Mouse (Mus musculus) left cerebral cortex, postnatal 4 days (tissue): ENCODE results near the gene Chst8. TPM values are rescaled to one million over a fixed set of nuclear protein-coding genes. Genes with fewer than 3 reads are reported as not detected.

Experiments used
- DNase-seq: peaks from one replicate; pipeline ENCODE4 v3.0.0-alpha.2; 2022
- intact Hi-C: fragments of 180-260 bp; cut with DNase I; formaldehyde crosslinking; loops from one replicate; pipeline ENCODE4 v1.15.1; 2025
- total RNA-seq, 2 experiments: library from RNA; stranded (reverse); gene quantifications; 2 replicates each; pipeline ENCODE4 v1.2.3; 2021

Gene Chst8
- total RNA-seq, 2 experiments from 2014 or later = 13.4 to 14.4 TPM

- peak; percentile 82 for DNase-seq
- intact Hi-C loops = loop anchor here (2.0 to 10.0 kb wide), 3 partner anchors 41 to 589 kb away; no protein-coding TSS in a partner anchor
Measured at GRCm38 (mm10) chr7:34675831-34676514, 136.5 kb downstream of the Chst8 start.

DNA sequence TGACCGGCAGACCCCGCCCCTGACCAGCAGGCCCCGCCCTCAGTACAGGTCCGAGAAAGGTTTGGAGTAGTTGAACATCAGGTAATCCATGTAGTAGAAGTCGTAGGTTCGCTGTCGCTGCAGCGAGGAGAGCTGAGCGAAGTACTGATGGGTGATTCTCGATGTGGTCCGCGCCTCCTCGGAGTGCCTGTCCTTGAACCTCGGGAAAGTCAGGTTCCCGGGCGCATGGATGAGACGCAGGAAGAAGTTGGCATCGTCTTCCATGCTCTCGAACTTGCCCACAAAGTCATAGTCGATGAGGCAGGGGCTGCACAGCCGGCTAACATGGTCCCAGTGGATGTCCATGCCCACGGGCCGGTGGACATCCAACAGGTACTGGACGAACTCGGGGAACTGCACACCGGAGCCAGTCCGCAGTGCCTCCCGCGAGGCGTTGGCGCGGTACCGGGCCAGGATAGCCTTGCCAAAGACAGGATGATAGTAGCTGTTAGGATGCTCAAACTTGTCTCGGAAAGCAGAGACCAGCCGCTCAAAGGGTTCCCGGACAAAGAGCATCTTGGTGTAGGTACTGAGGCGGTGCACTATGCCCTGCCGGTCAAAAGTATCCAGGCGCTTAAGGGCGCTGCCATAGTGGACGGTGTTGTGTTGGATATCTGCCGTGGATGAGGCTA is 137.3 kb downstream of the Chst8 start:
- DNase-seq = no peak
- intact Hi-C loops = loop anchor here (5.0 to 10.0 kb wide), 2 partner anchors 42 to 590 kb away; no protein-coding TSS in a partner anchor

GRCm38 (mm10) chr7:34672916-34673315 is 139.6 kb downstream of the Chst8 start:
- peak; percentile 54 for DNase-seq
- intact Hi-C loops = loop anchor here (1.0 to 10.0 kb wide), 2 partner anchors 266 to 592 kb away; no protein-coding TSS in a partner anchor

GRCm38 (mm10) chr7:34671911-34672310 is 140.6 kb downstream of the Chst8 start:
- intact Hi-C loops = loop anchor here (1.0 to 10.0 kb wide), 3 partner anchors 257 to 593 kb away; no protein-coding TSS in a partner anchor
- peak; percentile 93 for DNase-seq

- intact Hi-C loops = loop anchor here (2.0 to 10.0 kb wide), 2 partner anchors 256 to 594 kb away; no protein-coding TSS in a partner anchor
- no peak for DNase-seq
Measured at GRCm38 (mm10) chr7:34670778-34671177, 141.7 kb downstream of the Chst8 start.

DNA sequence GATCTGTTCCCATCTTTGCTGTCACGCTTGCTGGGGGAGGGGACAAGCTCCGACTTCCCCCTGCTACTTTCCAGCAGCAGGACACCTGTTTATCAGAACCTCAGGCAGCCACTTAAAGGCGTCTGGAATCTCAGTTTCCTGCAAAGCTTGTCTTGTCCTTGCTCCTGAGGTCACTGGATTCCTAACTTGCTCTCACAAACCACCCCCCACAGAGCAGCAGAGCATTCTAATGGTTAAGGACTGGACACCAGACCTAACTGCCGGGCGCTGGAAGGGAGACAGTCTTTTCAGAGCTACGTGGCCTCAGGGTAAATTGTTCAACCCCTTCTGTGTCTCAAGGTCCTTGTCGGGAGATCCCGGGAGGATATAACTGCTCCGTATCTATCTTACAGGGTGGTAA is 143.2 kb downstream of the Chst8 start:
- intact Hi-C loops = no loop called here
- DNase-seq = no peak

DNA sequence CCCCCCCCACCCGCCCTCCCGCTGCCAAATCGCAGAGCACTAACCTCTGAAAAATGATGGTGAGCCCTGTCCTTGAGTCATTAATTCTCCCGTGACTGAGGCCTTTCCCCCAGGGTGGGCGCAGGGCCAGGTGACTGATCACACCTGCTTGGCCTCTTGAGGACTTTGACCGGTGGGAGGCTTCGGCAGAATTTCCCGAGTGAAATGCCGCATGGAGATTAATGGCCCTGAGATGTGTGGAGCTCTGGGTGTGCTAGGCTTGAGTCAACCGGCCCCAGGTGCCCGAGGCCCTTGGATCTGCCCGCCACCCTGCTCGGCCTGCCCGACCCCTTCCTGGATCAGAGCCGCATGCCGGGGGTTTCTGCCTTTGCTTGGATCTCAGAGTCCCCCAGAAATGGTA is 144.6 kb downstream of the Chst8 start:
- DNase-seq = no peak
- intact Hi-C loops = no loop called here

DNA sequence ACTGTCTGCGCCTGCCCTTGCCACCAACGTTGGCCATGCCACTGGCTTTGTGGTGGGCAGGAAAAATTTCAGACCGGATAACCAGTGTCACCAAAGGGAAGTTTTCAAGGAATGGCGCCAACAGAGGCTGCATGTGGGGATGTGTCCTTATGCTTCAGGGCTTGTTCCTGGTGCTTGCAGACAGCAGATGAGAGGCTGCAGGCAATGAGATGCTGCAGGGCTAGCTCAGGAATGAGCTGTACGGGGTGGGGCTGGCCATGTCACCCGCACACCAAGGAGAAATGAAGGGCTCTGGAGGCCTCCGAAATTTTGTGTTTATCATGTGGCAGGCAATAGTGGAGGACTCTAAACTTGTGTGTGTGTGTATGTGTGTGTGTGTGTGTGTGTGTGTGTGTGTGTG is 149.4 kb downstream of the Chst8 start:
- no peak for DNase-seq
- intact Hi-C loops = no loop called here

DNA sequence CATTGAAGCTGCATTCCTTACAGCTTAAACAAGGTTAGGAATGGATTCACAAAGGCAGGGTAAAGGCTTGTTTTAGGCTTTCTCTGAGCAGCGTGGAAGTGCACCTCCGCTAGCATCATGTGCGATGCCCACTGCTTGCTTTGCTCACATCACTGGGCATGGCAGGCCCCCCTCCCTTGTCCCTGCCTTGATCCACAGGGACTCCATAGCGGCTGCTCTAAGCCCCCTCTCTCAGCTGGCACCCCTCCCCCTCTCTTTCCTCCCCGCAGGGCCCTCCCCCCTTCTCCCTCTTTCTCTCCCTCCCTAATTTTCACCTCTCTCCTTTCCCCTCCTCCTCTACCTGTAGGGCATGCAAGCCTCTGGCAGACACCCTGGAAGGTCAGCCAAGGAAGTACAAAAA is 150.3 kb downstream of the Chst8 start:
- no peak for DNase-seq
- intact Hi-C loops = no loop called here

GRCm38 (mm10) chr7:34659386-34660085 is 153.0 kb downstream of the Chst8 start:
- no peak for DNase-seq
- intact Hi-C loops = loop anchor here (5.0 kb wide), 1 partner anchor 217 kb away; no protein-coding TSS in a partner anchor

- intact Hi-C loops = loop anchor here (5.0 kb wide), 1 partner anchor 214 kb away; no protein-coding TSS in a partner anchor
- DNase-seq = no peak
Measured at GRCm38 (mm10) chr7:34656632-34657031, 155.9 kb downstream of the Chst8 start, which contains the start of gene Kctd15. Kctd15 (minus strand) TSS chr7:34656732.

DNA sequence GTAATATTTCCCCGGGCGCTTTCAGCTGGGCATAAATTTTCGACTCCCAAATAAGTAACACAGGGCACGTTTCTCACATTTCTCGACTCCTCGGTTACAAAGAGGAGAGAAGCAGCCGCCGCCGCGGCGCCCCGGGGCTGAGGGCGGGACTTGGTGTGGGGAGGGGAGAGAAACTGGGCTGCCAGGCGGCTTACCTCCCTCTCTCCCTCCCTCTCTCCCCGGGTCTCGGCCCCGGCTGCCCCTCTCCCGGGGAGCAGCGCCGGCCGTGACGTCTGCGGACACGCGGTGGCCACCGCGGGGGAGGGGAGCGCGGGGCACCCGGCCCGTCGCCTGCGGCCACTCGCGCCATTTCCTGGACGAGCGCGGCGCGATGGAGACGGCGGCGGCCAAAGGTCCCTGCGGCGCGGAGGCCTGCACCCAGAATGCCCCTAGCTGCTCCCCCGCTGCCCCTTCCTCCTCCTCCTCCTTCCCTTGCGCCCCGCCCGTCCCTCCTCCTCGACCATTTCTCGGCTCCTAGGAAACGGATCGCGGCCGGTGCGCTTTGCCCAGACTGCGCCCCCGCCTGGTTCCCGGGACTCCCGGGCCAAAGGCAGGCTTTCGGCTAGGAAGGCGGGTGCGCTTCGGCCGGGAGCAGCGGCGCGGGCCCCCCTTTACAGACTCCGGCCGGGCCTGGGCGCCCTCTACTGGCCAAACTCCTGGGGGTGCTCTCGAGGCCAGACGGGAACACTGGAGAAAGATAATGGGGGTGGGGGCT is 157.2 kb downstream of the Chst8 start:
- intact Hi-C loops = loop anchor here (5.0 kb wide), 1 partner anchor 213 kb away; no protein-coding TSS in a partner anchor
- DNase-seq = peak; percentile 98

DNA sequence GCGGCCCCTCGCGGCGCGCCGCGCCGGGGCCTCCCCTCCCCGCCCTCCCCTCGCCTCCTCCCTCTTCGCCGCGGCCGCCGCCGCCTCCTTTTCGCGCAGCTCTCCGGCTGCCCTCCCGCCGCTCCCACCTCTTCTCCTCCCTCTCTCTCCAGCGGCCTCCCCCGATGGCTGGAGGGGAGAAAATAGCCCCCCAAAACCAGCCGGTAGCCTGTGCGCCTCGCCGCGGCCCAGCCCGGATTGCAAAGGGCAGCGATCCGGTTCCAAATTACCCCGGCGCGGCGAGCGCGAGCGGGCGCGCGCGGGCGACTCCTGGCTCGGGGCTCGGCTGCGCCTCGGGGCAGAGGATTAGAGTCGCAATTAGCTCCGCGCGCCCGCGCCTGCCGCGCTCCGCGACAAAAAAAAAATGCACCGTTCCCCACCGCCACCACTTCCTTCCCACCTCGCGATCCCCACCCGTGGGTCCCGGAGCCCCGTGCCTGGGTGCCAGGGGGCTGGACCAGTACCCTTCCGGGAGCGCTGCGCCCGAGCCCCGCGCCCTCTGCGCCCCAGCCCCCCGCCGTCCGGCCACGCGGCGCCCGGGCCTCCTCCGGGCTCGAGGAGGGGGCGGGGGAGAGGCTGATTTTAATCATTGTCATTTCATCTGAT is 157.9 kb downstream of the Chst8 start:
- intact Hi-C loops = loop anchor here (5.0 kb wide), 1 partner anchor 212 kb away; no protein-coding TSS in a partner anchor
- peak; percentile 77 for DNase-seq

GRCm38 (mm10) chr7:34653731-34654440 is 158.6 kb downstream of the Chst8 start:
- intact Hi-C loops = no loop called here
- DNase-seq = peak; percentile 58

- DNase-seq = peak; percentile 46
- intact Hi-C loops = no loop called here
Measured at GRCm38 (mm10) chr7:34652751-34653502, 159.6 kb downstream of the Chst8 start.

DNA sequence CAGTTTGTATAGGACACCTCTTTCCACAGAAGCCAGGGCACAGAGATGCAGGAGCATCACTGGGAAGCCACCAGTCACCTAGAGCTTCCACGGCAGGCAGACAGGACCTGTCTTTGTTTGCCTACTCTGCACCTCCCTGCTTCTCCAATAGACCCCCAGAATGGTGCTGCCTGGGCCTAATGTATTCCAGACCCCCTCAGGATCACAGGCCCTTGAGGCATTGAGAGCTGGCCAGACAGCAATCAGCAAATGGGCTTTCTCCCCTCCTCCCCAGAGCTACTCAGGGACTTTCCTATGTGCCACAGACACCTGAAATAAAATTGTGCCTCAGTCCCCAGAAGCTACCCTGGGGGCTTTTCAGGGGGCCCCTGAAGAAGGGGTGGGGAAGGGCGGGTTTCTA is 161.1 kb downstream of the Chst8 start:
- no peak for DNase-seq
- intact Hi-C loops = no loop called here

GRCm38 (mm10) chr7:34647052-34647451 is 165.5 kb downstream of the Chst8 start:
- intact Hi-C loops = no loop called here

DNA sequence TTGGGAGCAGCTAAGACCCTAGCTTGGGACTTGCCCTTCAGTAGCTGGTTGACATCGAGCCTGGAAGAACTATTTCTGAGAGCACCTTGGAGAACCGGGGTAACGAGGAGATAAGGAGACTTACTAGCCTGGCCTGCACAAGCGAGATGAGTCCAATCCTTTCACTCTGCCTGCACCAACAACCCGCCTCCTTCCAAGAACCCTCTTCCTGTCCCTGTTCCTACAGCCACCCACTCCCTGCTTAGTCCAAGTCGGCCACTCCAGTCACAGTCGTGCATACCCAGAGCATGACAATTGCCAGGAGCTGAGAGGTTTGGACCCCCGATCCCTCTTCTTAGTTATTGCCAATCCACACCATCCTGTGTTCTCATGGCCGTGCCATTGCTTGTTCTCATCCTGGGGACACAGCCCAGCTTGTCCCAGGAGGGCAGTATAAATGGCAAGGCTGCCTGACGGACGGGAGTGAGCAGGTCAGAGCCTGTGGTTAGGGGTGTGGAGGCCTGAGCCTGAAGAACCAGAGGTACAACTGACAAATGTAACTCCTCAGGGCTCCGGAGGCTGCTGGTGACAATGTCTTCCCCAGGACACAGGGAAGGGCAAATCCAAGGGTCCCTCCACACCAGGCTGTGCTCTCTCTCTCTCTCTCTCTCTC is 166.2 kb downstream of the Chst8 start:
- DNase-seq = no peak
- intact Hi-C loops = no loop called here

More at GRCm38 (mm10) chr7:34647052-34647451, 165.5 kb downstream of the Chst8 start:
- peak; percentile 76 for DNase-seq
